Mouse (Mus musculus): Measurements from ENCODE around the gene Cmtm2b. TPM values are rescaled to one million over a fixed set of nuclear protein-coding genes. Genes with fewer than 3 reads are reported as not detected.

The Cmtm2b gene
- polyA plus RNA-seq, 1 experiment from 2014 or later: not detected

- no peak for TF ChIP-seq CTCF (IDR thresholded peaks at IDR 0.05; ENCODE audit: low read depth)
- Histone ChIP-seq H3K4me3 (replicated peaks; ENCODE audit: low read depth, low read length) (no peak overlapping the region), H3K36me3 (ENCODE audit: insufficient read depth, low read length) (no peaks in the 10 kb centered on the region), H3K27me3 (ENCODE audit: insufficient read depth, low read length) (no peaks in the 10 kb centered on the region), H3K9me3 (replicated peaks; ENCODE audit: low read length) (no peaks in the 10 kb centered on the region), H3K4me1 (replicated peaks; ENCODE audit: insufficient read depth, low read length) (peaks cover 16% of the 10 kb centered on the region), H3K27ac (no peak overlapping the region), H3K4me2 (ENCODE audit: low read length) (no peak overlapping the region), H3K9ac (ENCODE audit: low read depth, low read length) (no peak overlapping the region)
- no peak for ATAC-seq (replicated peaks; ENCODE audit: low FRiP score, low read depth)
- DNase-seq (ENCODE audit: low spot score): no peak
- 65% methylated on average over 11 of the region's 11 CpGs for WGBS
Observed at GRCm38 (mm10) chr8:104376669-104377068, 54.6 kb downstream of the Cmtm2b start.

- Histone ChIP-seq H3K27me3 (ENCODE audit: insufficient read depth, low read length) (no peaks in the 10 kb centered on the region), H3K27ac (no peak overlapping the region), H3K4me3 (replicated peaks; ENCODE audit: low read depth, low read length) (no peak overlapping the region), H3K4me1 (replicated peaks; ENCODE audit: insufficient read depth, low read length) (peaks cover 32% of the 10 kb centered on the region), H3K9ac (ENCODE audit: low read depth, low read length) (no peak overlapping the region), H3K36me3 (ENCODE audit: insufficient read depth, low read length) (no peaks in the 10 kb centered on the region), H3K4me2 (ENCODE audit: low read length) (no peak overlapping the region), H3K9me3 (replicated peaks; ENCODE audit: low read length) (no peaks in the 10 kb centered on the region)
- TF ChIP-seq CTCF (IDR thresholded peaks at IDR 0.05; ENCODE audit: low read depth): no peak
- ATAC-seq (replicated peaks; ENCODE audit: low FRiP score, low read depth) (no peak), DNase-seq (ENCODE audit: low spot score) (no peak)
- 63% methylated on average over 10 of the region's 10 CpGs for WGBS
Observed at GRCm38 (mm10) chr8:104379301-104379836, 57.3 kb downstream of the Cmtm2b start.

GRCm38 (mm10) chr8:104380269-104380668, 58.2 kb downstream of the Cmtm2b start:
- Histone ChIP-seq H3K36me3 (ENCODE audit: insufficient read depth, low read length) (no peaks in the 10 kb centered on the region), H3K9ac (ENCODE audit: low read depth, low read length) (no peak overlapping the region), H3K4me1 (replicated peaks; ENCODE audit: insufficient read depth, low read length) (peaks cover 27% of the 10 kb centered on the region), H3K27ac (no peak overlapping the region), H3K27me3 (ENCODE audit: insufficient read depth, low read length) (no peaks in the 10 kb centered on the region), H3K4me3 (replicated peaks; ENCODE audit: low read depth, low read length) (no peak overlapping the region), H3K9me3 (replicated peaks; ENCODE audit: low read length) (no peaks in the 10 kb centered on the region), H3K4me2 (ENCODE audit: low read length) (no peak overlapping the region)
- WGBS: 81% methylated on average over 7 of the region's 7 CpGs
- ATAC-seq (replicated peaks; ENCODE audit: low FRiP score, low read depth): no peak
- TF ChIP-seq CTCF (IDR thresholded peaks at IDR 0.05; ENCODE audit: low read depth): no peak
- no peak for DNase-seq (ENCODE audit: low spot score)

Other genes with a start within 250 kb of the Cmtm2b start
- 33.4 and 35.9 TPM in 2 replicates for gene Cdh5, start 220.6 kb upstream of the Cmtm2b start, polyA plus RNA-seq (2015; fragmentation: Nextera tagmentation; extraction: Ambion mirVana)
- 2.1 TPM in 2 replicates for gene Bean1, start 151.8 kb upstream of the Cmtm2b start, polyA plus RNA-seq (2015; fragmentation: Nextera tagmentation; extraction: Ambion mirVana)
- gene Tk2, start 73.7 kb upstream of the Cmtm2b start, polyA plus RNA-seq (2015; fragmentation: Nextera tagmentation; extraction: Ambion mirVana): 19.6 and 20.9 TPM in 2 replicates
- gene Cklf, start 71.4 kb upstream of the Cmtm2b start, polyA plus RNA-seq (2015; fragmentation: Nextera tagmentation; extraction: Ambion mirVana): 33.4 and 37.2 TPM in 2 replicates
- not detected in 2 replicates for gene Cmtm2a, start 29.0 kb upstream of the Cmtm2b start, polyA plus RNA-seq (2015; fragmentation: Nextera tagmentation; extraction: Ambion mirVana)
- gene Gm45711, start 12.1 kb upstream of the Cmtm2b start, polyA plus RNA-seq (2015; fragmentation: Nextera tagmentation; extraction: Ambion mirVana): not detected in 2 replicates
- gene Cmtm1, start 12.1 kb upstream of the Cmtm2b start, polyA plus RNA-seq (2015; fragmentation: Nextera tagmentation; extraction: Ambion mirVana): not detected in 2 replicates
- gene Gm11020, start 663 bp upstream of the Cmtm2b start, polyA plus RNA-seq (2015; fragmentation: Nextera tagmentation; extraction: Ambion mirVana): not detected in 2 replicates
- gene Cmtm3, start 17.2 kb downstream of the Cmtm2b start, polyA plus RNA-seq (2015; fragmentation: Nextera tagmentation; extraction: Ambion mirVana): 125 and 132 TPM in 2 replicates
- gene Cmtm4, start 73.6 kb downstream of the Cmtm2b start, polyA plus RNA-seq (2015; fragmentation: Nextera tagmentation; extraction: Ambion mirVana): 4.5 and 4.7 TPM in 2 replicates
- gene Dync1li2, start 120.8 kb downstream of the Cmtm2b start, polyA plus RNA-seq (2015; fragmentation: Nextera tagmentation; extraction: Ambion mirVana): 34.4 and 37.5 TPM in 2 replicates
- gene Terb1, start 187.7 kb downstream of the Cmtm2b start, polyA plus RNA-seq (2015; fragmentation: Nextera tagmentation; extraction: Ambion mirVana): 0.52 and 0.54 TPM in 2 replicates
- gene Nae1, start 212.4 kb downstream of the Cmtm2b start, polyA plus RNA-seq (2015; fragmentation: Nextera tagmentation; extraction: Ambion mirVana): 87.8 and 91.8 TPM in 2 replicates
- 5.2 and 5.8 TPM in 2 replicates for gene Car7, start 212.5 kb downstream of the Cmtm2b start, polyA plus RNA-seq (2015; fragmentation: Nextera tagmentation; extraction: Ambion mirVana)

Data from kidney, postnatal 0 days (tissue).